Mouse (Mus musculus) spleen, embryonic (tissue): ENCODE measurements around the gene Rogdi.

Experiments
- CTCF ChIA-PET: fragments of 350-600 bp; sonication (Branson Sonifier 250); formaldehyde crosslinking; loops from one replicate; lab custom pipeline; 2022; lab: Charles Lee

Gene Rogdi

GRCm38 (mm10) chr16:5013054-5013838 lies at the start of gene Rogdi:
Gene Rogdi (minus strand): TSS chr16:5013553.
- CTCF ChIA-PET = interaction anchor here (0.5 to 0.6 kb wide), 2 partner anchors 45 to 95 kb away, joined by 3 to 4 read pairs; no protein-coding TSS in a partner anchor

DNA sequence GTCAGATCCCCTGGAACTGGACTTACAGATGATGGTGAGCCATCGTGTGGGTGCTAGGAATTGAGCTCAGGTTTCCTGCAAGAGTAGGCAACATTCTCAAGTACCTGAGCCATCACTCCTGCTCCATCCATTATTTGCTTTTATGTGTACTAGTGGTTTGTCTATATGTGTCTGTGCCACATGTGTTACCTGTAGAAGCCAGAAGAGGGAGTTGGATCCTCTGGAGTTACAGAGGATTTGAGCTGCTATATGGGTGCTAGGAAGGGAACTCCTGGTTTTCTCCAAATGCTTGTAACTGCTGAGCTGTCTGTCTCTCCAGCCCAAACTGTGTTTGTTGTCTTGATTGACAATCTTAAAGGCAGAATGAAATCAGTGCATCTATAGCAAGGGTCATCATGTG lies 44.8 kb upstream of the Rogdi start:
- CTCF ChIA-PET = interaction anchor here (0.8 kb wide), 1 partner anchor 45 kb away, joined by 3 read pairs; no protein-coding TSS in a partner anchor

GRCm38 (mm10) chr16:5050251-5051110 lies 37.1 kb upstream of the Rogdi start:
- CTCF ChIA-PET = no interaction called here

GRCm38 (mm10) chr16:5049774-5050234 lies 36.5 kb upstream of the Rogdi start, which contains the start of the genes Glyr1 and Ubn1:
Gene Glyr1 (minus strand): TSS chr16:5049863.
Gene Ubn1 (plus strand): TSS chr16:5050057.
- CTCF ChIA-PET = no interaction called here

DNA sequence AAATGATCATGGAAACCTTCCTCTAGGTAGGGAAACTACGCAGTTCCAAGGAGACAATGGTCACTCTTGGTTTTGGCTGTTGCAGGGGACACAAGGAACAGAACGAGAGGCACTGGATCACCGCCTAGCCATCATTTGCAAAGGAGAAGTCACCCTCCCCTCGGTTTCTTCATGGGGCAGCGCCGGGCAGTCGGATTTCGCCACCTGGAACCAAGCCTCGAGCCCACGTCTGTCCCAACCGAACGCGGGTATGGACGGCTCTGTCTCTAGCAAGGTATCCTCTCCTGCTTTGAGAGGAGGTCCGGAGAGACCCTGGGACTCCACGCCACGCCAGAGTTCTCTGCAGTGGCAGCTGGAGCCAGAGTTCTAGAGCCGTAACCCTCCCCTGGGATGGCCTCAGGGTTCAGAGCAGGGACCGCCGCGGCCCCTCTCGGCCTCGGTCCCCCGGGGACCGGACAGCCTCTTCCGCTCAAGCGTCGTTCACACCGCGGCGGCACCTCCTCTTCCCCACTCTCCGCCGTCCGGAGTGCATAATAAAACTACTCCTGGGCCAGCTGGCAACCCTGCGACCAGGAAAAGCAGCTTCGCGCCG lies 35.9 kb upstream of the Rogdi start:
- CTCF ChIA-PET = no interaction called here

DNA sequence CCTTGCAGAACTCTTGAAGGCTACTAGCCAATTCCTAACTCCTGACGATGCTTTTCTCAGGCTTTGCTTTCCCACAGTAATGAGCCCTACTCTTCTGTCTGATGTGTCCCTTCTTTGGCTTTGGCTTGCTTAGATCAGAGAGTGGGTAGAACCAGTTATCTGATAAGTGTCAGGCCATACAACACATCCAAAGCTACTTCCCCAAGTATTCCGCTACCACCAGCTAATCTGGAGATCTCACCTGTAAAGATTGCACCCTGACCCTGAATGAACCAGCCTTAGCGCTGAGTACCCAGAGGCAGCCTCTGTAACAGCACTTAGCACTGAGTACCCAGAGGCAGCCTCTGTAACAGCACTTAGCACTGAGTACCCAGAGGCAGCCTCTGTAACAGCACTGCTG lies 32.0 kb upstream of the Rogdi start:
- CTCF ChIA-PET = no interaction called here

- CTCF ChIA-PET = no interaction called here
Observed at GRCm38 (mm10) chr16:5036649-5037234, 23.4 kb upstream of the Rogdi start.

GRCm38 (mm10) chr16:5035591-5035990 lies 22.2 kb upstream of the Rogdi start:
- CTCF ChIA-PET = interaction anchor here (0.6 kb wide), 1 partner anchor 26 kb away, joined by 3 read pairs; no protein-coding TSS in a partner anchor

DNA sequence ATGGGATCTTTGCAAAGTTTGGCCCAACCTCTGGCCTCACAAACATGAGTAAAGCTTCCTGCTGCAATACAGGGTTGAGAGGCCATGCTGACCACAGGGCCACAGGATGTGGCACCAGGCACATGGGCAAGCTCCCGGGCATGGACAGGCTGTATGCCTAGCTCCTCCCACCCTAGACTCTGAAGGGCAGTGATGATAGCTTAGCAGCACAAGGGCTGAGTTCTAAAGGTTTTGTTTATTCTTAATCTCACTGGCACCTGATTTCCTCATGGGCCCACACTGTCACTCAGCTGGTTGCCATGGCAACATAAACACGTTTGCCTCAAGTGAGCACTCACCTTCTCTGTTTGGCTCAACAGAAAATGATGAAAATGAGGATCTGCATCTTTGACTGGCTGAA lies 16.5 kb upstream of the Rogdi start:
- CTCF ChIA-PET = no interaction called here

GRCm38 (mm10) chr16:5024021-5024420 lies 10.7 kb upstream of the Rogdi start:
- CTCF ChIA-PET = interaction anchor here (0.6 kb wide), 1 partner anchor 155 kb away, joined by 3 read pairs; no protein-coding TSS in a partner anchor

GRCm38 (mm10) chr16:5014578-5014977 lies 1.2 kb upstream of the Rogdi start:
- CTCF ChIA-PET = no interaction called here

GRCm38 (mm10) chr16:5012036-5013005 lies 1.0 kb downstream of the Rogdi start:
- CTCF ChIA-PET = interaction anchor here (0.5 to 0.6 kb wide), 2 partner anchors 46 to 94 kb away, joined by 3 to 4 read pairs; no protein-coding TSS in a partner anchor

- CTCF ChIA-PET = interaction anchor here (0.6 kb wide), 1 partner anchor 285 kb away, joined by 3 read pairs; the partner anchor contains the start of gene Hmox2
Observed at GRCm38 (mm10) chr16:5011285-5011684, 2.1 kb downstream of the Rogdi start.

- CTCF ChIA-PET = interaction anchor here (0.6 kb wide), 2 partner anchors 284 to 368 kb away, joined by 3 to 19 read pairs; partner anchors contain the start of gene Hmox2
Observed at GRCm38 (mm10) chr16:5010371-5010935, 2.9 kb downstream of the Rogdi start.

DNA sequence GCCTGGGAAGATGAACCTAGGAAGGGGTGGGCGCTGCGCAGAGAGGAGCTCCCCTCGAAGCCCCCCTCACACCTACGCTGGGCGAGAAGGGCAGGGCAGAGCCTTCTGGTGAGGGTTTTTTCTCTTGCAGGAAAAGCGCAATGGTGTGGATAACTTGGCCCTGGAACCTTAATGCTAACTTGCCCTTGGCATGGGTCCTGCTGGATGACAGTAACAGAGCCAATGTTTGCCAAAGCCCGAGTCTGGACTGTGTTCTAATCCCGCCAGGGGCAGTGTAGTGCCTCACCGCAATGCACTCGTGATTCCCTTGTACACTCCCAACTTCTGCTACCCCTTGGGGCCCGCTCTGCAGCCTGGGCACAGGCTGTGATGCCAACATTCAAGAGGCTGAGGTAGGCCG lies 5.3 kb downstream of the Rogdi start:
- CTCF ChIA-PET = no interaction called here

- CTCF ChIA-PET = no interaction called here
Observed at GRCm38 (mm10) chr16:5007492-5007891, 5.9 kb downstream of the Rogdi start.

DNA sequence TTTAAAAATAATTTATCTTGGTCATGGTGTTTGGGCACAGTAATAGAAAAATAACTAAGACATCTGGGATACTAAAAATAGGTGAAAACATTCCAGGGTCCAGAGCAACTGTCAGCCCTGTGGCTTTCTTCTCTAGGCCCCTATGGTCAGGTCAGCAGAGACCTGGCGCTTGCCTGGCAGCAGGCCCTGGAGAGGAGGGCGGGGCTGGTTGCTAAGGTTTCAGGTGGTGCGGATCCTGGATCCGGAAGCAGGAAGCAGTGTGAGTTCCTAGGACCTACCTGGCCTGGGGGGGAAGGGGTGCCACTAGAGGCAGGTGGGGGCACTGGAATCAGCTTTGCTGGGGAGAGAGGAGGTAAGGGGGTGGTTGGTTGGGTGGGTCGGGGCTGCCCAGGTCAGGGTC lies 6.3 kb downstream of the Rogdi start, which contains the start of gene Smim22:
Gene Smim22 (plus strand): TSS at position 222 of the 400 bp plus-strand sequence.
- CTCF ChIA-PET = no interaction called here

- CTCF ChIA-PET = no interaction called here
Observed at GRCm38 (mm10) chr16:5000611-5001010, 12.7 kb downstream of the Rogdi start.

GRCm38 (mm10) chr16:4998984-4999383 lies 14.4 kb downstream of the Rogdi start:
- CTCF ChIA-PET = interaction anchor here (0.6 kb wide), 2 partner anchors 10 to 322 kb away, joined by 3 to 4 read pairs; no protein-coding TSS in a partner anchor
